Mouse (Mus musculus): ENCODE measurements at regions not wholly inside any gene's neighbourhood (a gene's known extent, or its start where the extent isn't known, plus 50 kb on each side); places are given as distances from the start of the nearest gene placed in this dataset.

DNA sequence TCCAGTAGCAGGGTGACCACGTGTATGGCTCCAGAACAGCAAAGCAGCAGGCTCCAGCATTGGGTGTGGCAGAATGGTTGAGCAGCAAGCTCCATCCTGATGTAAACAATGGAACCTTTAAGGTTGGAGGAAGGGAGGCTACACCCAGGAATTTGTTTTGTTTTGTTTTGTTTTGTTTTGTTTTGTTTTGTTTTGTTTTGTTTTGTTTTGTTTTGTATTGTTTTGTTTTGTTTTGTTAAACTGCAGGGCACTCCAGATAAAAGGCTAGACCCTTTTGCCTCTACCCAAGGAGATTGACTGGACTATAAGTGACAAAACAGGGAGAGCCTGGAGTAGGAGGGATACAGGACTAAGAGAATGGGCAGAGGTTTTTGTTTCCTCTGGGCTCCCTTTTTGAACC lies 647.5 kb downstream of the Kcnj3 start:
- TF ChIP-seq CTCF (IDR thresholded peaks at IDR 0.05; ENCODE audit: low read depth, low read length) (no peak), POLR2A (IDR thresholded peaks at IDR 0.05; ENCODE audit: borderline replicate concordance, low read depth, low read length) (no peak)
- H3K27ac ChIP-seq (ENCODE audit: insufficient read depth, low read depth, low read length): no peak overlapping the region
- no peak overlapping the region for H3K4me3 ChIP-seq (ENCODE audit: insufficient read depth, low read length)
- H3K4me1 ChIP-seq (ENCODE audit: control insufficient read depth, insufficient read depth, low read length): no peaks in the 10 kb centered on the region

DNA sequence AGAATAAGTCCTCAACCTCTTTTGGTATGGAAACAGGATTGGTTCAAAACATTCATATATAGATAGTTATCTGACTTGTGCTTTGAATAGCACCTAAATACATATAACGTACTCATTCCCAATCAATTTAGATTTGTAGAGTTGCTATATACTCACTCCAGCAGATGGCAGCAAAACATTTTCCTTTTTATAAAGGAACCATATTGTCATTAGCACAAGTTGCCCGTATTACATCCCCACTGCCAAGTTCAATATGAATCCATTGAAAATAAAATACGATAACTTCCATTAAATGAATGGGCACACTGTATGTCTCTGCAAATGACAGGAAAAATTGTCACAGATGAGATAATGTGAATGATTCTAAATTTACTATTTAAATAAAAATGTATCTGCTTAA lies 673.8 kb downstream of the Kcnj3 start:
- TF ChIP-seq POLR2A (IDR thresholded peaks at IDR 0.05; ENCODE audit: borderline replicate concordance, low read depth, low read length) (no peak), CTCF (IDR thresholded peaks at IDR 0.05; ENCODE audit: low read depth, low read length) (no peak)
- Histone ChIP-seq H3K4me3 (ENCODE audit: insufficient read depth, low read length) (no peak overlapping the region), H3K4me1 (ENCODE audit: control insufficient read depth, insufficient read depth, low read length) (no peaks in the 10 kb centered on the region), H3K27ac (ENCODE audit: insufficient read depth, low read depth, low read length) (no peak overlapping the region)

DNA sequence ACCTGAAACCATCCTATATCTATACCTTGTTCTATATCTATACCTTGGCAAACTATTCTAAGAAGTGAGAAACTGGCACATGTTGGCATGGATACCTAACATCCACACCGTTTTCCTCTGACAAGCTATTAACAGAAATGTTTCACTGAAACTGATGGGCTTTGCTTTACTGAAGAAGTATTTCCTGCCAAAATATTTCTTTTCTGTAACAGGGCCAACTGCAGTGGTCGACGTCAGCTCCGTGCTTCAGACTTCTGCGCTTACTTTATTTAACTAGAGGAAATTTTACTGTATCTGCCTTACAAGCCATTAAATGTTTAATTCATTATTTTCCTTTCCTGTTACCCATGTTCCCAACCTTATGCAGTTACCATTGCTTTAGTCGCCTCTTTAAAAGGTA lies 674.2 kb downstream of the Kcnj3 start:
- H3K4me1 ChIP-seq (ENCODE audit: control insufficient read depth, insufficient read depth, low read length): no peaks in the 10 kb centered on the region
- no peak overlapping the region for H3K27ac ChIP-seq (ENCODE audit: insufficient read depth, low read depth, low read length)
- no peak for TF ChIP-seq CTCF (IDR thresholded peaks at IDR 0.05; ENCODE audit: low read depth, low read length)
- no peak for TF ChIP-seq POLR2A (IDR thresholded peaks at IDR 0.05; ENCODE audit: borderline replicate concordance, low read depth, low read length)
- no peak overlapping the region for H3K4me3 ChIP-seq (ENCODE audit: insufficient read depth, low read length)

DNA sequence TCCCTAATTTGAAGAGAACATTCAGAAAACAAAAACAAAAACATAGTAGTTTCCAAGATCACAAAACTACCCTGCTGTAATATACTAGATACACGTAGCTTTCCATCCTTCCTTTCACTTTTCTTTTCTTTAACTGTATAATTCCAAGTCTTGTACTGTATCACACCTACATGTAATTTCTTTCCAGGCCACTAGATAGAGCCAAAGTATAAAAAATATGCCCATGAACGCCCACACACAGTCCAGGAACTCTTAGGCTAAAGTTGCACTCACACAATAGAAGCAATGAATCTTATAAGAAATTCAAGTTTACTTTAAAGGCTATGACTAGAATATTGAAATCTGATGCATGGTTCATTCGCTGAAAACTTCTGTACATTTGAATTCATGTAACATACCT lies 678.7 kb downstream of the Kcnj3 start:
- no peak for TF ChIP-seq POLR2A (IDR thresholded peaks at IDR 0.05; ENCODE audit: borderline replicate concordance, low read depth, low read length)
- no peak for TF ChIP-seq CTCF (IDR thresholded peaks at IDR 0.05; ENCODE audit: low read depth, low read length)
- Histone ChIP-seq H3K4me3 (ENCODE audit: insufficient read depth, low read length) (no peak overlapping the region), H3K4me1 (ENCODE audit: control insufficient read depth, insufficient read depth, low read length) (no peaks in the 10 kb centered on the region), H3K27ac (ENCODE audit: insufficient read depth, low read depth, low read length) (no peak overlapping the region)

DNA sequence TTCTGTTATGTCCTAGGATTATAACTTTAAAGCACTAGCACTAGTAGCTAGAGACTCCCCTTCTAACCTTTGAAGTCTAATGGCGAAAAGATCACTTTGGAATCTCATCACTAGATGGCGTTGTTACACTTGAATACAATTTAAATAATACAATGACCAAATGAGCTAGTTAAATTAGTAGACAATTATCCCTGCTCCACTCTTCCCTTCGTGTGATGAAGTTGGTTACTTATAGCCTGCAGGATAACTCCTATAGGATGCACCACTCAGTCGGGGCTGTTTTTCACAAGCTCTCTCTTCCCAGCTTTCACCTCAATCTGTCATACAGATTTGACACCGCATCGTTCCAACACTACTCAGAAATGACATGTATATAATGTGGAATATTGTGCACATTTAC lies 683.6 kb downstream of the Kcnj3 start:
- TF ChIP-seq CTCF (IDR thresholded peaks at IDR 0.05; ENCODE audit: low read depth, low read length) (no peak), POLR2A (IDR thresholded peaks at IDR 0.05; ENCODE audit: borderline replicate concordance, low read depth, low read length) (no peak)
- H3K27ac ChIP-seq (ENCODE audit: insufficient read depth, low read depth, low read length): no peak overlapping the region
- no peak overlapping the region for H3K4me3 ChIP-seq (ENCODE audit: insufficient read depth, low read length)
- H3K4me1 ChIP-seq (ENCODE audit: control insufficient read depth, insufficient read depth, low read length): no peaks in the 10 kb centered on the region

DNA sequence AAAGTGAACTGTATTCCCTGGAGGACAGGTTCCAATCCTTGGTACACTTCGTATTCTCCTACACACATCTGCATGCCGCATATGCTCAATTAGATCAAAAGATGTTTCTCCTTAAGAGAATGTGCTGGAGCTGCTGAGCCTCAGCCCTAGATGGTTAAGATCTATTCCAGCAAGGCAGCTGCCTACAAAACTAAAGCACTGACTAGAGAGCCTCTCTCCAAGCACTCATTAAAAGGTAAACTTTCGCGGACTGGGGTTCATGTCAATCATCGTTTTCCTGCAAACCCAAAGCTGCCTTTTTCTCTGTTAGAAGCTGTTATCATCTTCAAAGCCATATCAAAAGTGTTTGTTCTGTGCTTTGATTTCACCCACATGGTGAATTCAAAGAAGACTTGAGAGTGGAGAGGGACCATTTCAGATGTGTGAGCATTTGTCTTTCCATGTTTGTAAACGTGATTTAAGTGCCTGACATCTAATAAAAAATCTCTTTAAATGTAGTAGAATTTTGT lies 711.4 kb downstream of the Kcnj3 start:
- no peak overlapping the region for H3K27ac ChIP-seq (ENCODE audit: insufficient read depth, low read depth, low read length)
- H3K4me1 ChIP-seq (ENCODE audit: control insufficient read depth, insufficient read depth, low read length): no peaks in the 10 kb centered on the region
- no peak overlapping the region for H3K4me3 ChIP-seq (ENCODE audit: insufficient read depth, low read length)
- no peak for TF ChIP-seq POLR2A (IDR thresholded peaks at IDR 0.05; ENCODE audit: borderline replicate concordance, low read depth, low read length)
- no peak for TF ChIP-seq CTCF (IDR thresholded peaks at IDR 0.05; ENCODE audit: low read depth, low read length)

DNA sequence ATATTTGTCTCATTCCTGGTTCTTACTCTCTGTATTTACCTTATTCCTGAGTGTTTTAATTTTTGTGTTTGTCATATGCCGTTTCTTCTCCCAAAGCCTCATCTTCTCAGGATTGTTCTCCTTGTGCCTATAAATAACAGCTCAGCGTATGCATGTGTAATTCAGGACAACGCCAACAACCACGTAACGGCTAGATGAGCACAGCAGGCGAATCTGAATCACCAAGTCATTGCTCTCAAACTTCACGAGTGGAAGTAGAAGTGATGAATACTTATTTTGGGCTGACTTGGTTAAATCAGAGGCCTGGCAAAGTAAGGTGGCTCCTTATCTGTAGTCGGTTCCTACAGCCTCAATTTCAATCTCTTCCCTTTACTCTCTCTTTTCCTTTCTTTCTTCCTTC lies 760.7 kb downstream of the Kcnj3 start:
- H3K4me3 ChIP-seq (ENCODE audit: insufficient read depth, low read length): no peak overlapping the region
- H3K27ac ChIP-seq (ENCODE audit: insufficient read depth, low read depth, low read length): no peak overlapping the region
- TF ChIP-seq CTCF (IDR thresholded peaks at IDR 0.05; ENCODE audit: low read depth, low read length) (no peak), POLR2A (IDR thresholded peaks at IDR 0.05; ENCODE audit: borderline replicate concordance, low read depth, low read length) (no peak)
- H3K4me1 ChIP-seq (ENCODE audit: control insufficient read depth, insufficient read depth, low read length): no peaks in the 10 kb centered on the region

DNA sequence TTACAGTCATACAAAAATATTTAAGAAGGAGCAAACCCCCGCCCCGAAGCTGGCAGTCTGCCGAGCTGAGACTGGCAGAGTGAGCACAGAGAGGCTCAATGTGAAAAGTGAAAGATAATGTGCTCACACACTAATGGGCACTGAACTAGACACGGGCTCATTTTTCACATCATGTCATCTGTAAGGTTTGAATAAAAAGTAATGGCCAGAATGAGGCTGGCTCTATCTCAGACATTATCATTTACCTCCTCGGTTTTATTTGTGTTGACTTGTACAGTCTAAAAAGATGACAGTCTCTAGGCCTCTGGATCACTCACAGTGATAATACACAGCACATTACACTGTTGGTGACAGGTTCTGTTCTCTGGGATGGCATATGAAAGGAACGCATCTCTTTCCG lies 791.7 kb downstream of the Kcnj3 start:
- no peak overlapping the region for H3K4me3 ChIP-seq (ENCODE audit: insufficient read depth, low read length)
- no peak overlapping the region for H3K27ac ChIP-seq (ENCODE audit: insufficient read depth, low read depth, low read length)
- TF ChIP-seq POLR2A (IDR thresholded peaks at IDR 0.05; ENCODE audit: borderline replicate concordance, low read depth, low read length): no peak
- no peak for TF ChIP-seq CTCF (IDR thresholded peaks at IDR 0.05; ENCODE audit: low read depth, low read length)
- no peaks in the 10 kb centered on the region for H3K4me1 ChIP-seq (ENCODE audit: control insufficient read depth, insufficient read depth, low read length)

DNA sequence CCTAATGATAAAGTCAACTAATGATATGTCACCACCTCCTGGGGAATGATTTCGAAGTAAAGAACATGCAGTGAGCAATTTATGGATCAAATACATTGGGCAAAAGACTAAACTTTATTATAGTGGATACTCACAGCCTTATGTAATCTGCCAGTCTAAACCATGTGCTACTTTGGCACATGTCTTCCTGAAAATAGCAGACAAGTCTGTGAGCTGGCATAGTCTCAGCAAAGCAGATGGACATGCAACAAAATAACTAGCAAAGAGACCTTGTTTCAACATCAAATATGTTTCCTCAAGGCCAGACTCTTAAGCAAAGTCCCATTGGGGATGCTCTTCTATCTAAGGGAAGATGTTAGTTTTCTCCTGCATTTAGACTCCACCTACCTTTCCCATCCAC lies 797.3 kb downstream of the Kcnj3 start:
- Histone ChIP-seq H3K4me1 (ENCODE audit: control insufficient read depth, insufficient read depth, low read length) (no peaks in the 10 kb centered on the region), H3K4me3 (ENCODE audit: insufficient read depth, low read length) (no peak overlapping the region), H3K27ac (ENCODE audit: insufficient read depth, low read depth, low read length) (no peak overlapping the region)
- no peak for TF ChIP-seq POLR2A (IDR thresholded peaks at IDR 0.05; ENCODE audit: borderline replicate concordance, low read depth, low read length)
- no peak for TF ChIP-seq CTCF (IDR thresholded peaks at IDR 0.05; ENCODE audit: low read depth, low read length)

DNA sequence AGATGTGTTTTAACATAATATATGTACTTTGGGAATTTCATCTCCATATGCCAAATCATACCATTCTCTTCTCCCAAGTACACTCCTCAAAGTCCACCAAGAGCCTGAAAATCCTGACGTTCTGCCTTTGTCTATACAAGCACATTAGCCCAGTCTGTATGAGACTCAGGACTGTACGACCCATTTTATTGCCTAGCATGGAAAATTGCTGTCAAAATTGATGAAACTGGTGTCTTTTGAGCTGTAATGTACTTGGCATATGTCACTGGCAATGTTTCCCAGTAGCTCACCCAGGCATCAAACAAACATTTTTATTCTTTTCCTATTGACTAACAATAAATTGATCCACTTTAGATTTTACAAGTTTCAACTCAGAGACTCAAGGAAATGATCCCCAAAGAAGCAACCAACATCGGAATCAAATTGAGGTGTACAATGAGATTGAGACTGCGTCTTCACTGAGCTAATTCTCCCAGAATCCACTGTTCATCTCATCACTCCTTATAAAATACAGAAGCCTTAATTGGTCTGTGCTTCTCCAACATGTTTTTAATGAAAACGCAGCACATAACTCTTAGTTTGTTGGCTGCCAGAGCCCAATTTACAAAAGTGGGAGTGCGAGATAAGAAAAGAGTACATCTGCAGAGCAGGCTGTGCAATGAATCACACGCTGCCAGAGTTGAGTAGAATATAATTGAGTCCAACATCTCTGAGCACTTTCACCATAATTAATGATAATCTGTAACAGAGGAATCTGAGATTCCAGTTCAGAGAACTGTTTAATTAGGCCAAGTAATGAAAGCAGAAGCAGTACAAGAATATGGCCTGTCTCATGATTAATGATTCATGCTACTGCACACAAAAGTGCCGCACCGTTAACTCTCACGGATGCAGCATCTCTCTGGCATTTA lies 821.5 kb downstream of the Kcnj3 start:
- TF ChIP-seq POLR2A (IDR thresholded peaks at IDR 0.05; ENCODE audit: borderline replicate concordance, low read depth, low read length) (no peak), CTCF (IDR thresholded peaks at IDR 0.05; ENCODE audit: low read depth, low read length) (no peak)
- H3K4me3 ChIP-seq (ENCODE audit: insufficient read depth, low read length): no peak overlapping the region
- no peak overlapping the region for H3K27ac ChIP-seq (ENCODE audit: insufficient read depth, low read depth, low read length)
- H3K4me1 ChIP-seq (ENCODE audit: control insufficient read depth, insufficient read depth, low read length): peaks cover 3% of the 10 kb centered on the region; the same call in 1 of the 2 replicates
